Mouse (Mus musculus) forebrain, embryonic 12.5 days (tissue): Measurements from ENCODE around the gene Dnah2. TPM values are rescaled to one million over a fixed set of nuclear protein-coding genes. Genes with fewer than 3 reads are reported as not detected.

ENCODE experiments used
- ATAC-seq: fragments of 200-750 bp; cut with Nextera tagmentation; 2 replicates; pipeline ENCODE4 v1.8.0; 2017; ENCODE audit warnings: moderate TSS enrichment; ENCODE audit not compliant: low FRiP score
- H3K27ac ChIP-seq: fragments of 300-500 bp; sonication (generic); 2 replicates; pipeline ENCODE4 v1.5.1; 2016; ENCODE audit warnings: mild to moderate bottlenecking
- H3K27me3 ChIP-seq: fragments of 300-500 bp; sonication (generic); 2 replicates; pipeline ENCODE4 v1.6.1; 2016; ENCODE audit warnings: mild to moderate bottlenecking
- H3K36me3 ChIP-seq: fragments of 300-500 bp; sonication (generic); replicated peaks from 2 replicates; pipeline ENCODE4 v1.6.1; 2016; ENCODE audit warnings: mild to moderate bottlenecking
- H3K4me1 ChIP-seq: fragments of 300-500 bp; sonication (generic); 2 replicates; pipeline ENCODE4 v1.6.1; 2016
- H3K4me2 ChIP-seq: fragments of 300-500 bp; sonication (generic); 2 replicates; pipeline ENCODE4 v1.6.1; 2016; ENCODE audit warnings: mild to moderate bottlenecking, moderate library complexity
- H3K4me3 ChIP-seq: fragments of 300-500 bp; sonication (generic); replicated peaks from 2 replicates; pipeline ENCODE4 v1.5.1; 2016; ENCODE audit warnings: mild to moderate bottlenecking
- H3K9ac ChIP-seq: fragments of 300-500 bp; sonication (generic); 2 replicates; pipeline ENCODE4 v1.6.1; 2016; ENCODE audit warnings: mild to moderate bottlenecking
- H3K9me3 ChIP-seq: fragments of 300-500 bp; sonication (generic); 2 replicates; pipeline ENCODE4 v1.6.1; 2016
- WGBS: fragments of 180-500 bp; shearing (Covaris S2); methylation state at CpG from one replicate; pipeline ENCODE4 v1.1.7; 2016; 5-methylcytosine and 5-hydroxymethylcytosine counted together
- polyA plus RNA-seq: library from polyadenylated mRNA; unstranded; fragments of >200 nt; fragmentation: Nextera tagmentation; extraction: Ambion mirVana; gene quantifications from 2 replicates; pipeline ENCODE4 v1.2.1, GENCODE M21; 2016

The Dnah2 gene
- polyA plus RNA-seq, 1 experiment from 2014 or later: 2.1 TPM

DNA sequence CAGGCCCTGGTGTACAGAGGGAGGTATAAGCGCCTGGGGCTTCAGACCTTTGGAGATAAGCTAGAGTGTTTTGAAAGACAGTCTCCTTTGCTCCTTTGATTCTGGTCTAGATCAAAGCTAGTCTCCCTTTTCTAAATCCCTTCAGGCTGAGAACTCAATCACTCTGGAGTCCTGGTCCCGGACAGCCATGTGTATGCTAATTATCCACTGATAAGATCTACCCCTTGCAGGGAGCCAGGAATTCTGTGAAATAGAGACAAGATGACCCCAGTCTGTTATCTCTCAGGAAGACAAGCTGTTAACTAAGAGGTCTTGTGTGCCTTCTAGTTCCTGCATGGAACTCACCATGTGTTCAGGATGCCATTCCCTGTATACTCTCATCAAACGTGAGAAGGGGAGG is 111.6 kb downstream of the Dnah2 start:
- peaks cover under 1% of the 10 kb centered on the region; the same call in 1 of the 2 replicates for H3K4me1 ChIP-seq
- H3K36me3 ChIP-seq: no peaks in the 10 kb centered on the region
- H3K27me3 ChIP-seq: 0 out of 2 replicates have a peak, but pooled peaks cover 5% of the 10 kb centered on the region
- ATAC-seq: no peak
- H3K4me3 ChIP-seq: no peak overlapping the region
- no peak overlapping the region for H3K27ac ChIP-seq
- no peak overlapping the region for H3K9ac ChIP-seq
- no peak overlapping the region for H3K4me2 ChIP-seq
- no peaks in the 10 kb centered on the region for H3K9me3 ChIP-seq
- 66% methylated on average over 3 of the region's 3 CpGs for WGBS

DNA sequence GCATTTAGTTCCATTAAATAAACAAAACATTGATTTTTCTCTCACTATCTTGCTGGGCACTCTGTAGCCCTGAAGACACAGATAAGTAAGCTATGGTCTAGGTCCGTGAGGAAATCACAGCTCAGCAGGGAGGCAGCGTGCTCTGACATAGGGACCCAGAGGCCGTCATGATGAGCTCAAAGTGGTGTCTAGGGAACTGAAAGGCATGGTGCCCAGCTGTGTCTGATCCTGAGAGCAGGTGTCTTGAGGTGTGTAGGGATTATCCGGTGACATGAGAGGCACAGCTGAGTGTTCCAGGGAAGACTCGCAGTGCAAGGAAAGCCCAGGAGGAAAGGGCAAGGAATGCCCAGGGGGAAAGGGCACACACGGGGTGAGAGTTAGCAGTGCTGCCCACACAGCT is 115.7 kb downstream of the Dnah2 start:
- Histone ChIP-seq H3K4me1 (peaks cover 5% of the 10 kb centered on the region; the same call in 1 of the 2 replicates), H3K9ac (no peak overlapping the region), H3K4me3 (no peak overlapping the region), H3K27me3 (0 out of 2 replicates have a peak, but pooled peaks cover 5% of the 10 kb centered on the region), H3K9me3 (no peaks in the 10 kb centered on the region), H3K4me2 (no peak overlapping the region), H3K27ac (no peak overlapping the region), H3K36me3 (no peaks in the 10 kb centered on the region)
- no peak for ATAC-seq
- WGBS: 78% methylated on average over 6 of the region's 6 CpGs

DNA sequence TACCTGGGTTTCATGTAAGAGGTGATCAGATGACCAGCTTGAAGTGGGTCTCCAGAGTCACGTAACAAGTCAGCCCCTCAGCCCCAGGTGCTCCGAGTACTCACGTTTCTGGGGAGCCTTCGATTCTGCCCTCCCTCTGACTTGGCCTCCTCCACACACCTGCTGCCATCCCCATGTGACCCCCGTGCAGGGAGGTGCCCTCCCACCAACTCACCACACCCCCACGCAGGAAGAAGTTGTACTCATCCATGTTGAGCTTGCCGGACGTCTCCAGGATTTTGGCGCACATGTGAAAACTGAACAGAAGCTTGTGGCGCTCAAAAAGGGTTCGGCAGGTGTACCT is 116.3 kb downstream of the Dnah2 start:
- Histone ChIP-seq H3K4me3 (no peak overlapping the region), H3K27ac (no peak overlapping the region), H3K9me3 (no peaks in the 10 kb centered on the region), H3K9ac (no peak overlapping the region), H3K36me3 (no peaks in the 10 kb centered on the region), H3K4me2 (no peak overlapping the region), H3K27me3 (0 out of 2 replicates have a peak, but pooled peaks cover 5% of the 10 kb centered on the region), H3K4me1 (peaks cover 5% of the 10 kb centered on the region; the same call in 1 of the 2 replicates)
- 0 out of 2 replicates have a peak, but pooled peaks have one; percentile 17 for ATAC-seq
- WGBS: 76% methylated on average over 11 of the region's 11 CpGs

DNA sequence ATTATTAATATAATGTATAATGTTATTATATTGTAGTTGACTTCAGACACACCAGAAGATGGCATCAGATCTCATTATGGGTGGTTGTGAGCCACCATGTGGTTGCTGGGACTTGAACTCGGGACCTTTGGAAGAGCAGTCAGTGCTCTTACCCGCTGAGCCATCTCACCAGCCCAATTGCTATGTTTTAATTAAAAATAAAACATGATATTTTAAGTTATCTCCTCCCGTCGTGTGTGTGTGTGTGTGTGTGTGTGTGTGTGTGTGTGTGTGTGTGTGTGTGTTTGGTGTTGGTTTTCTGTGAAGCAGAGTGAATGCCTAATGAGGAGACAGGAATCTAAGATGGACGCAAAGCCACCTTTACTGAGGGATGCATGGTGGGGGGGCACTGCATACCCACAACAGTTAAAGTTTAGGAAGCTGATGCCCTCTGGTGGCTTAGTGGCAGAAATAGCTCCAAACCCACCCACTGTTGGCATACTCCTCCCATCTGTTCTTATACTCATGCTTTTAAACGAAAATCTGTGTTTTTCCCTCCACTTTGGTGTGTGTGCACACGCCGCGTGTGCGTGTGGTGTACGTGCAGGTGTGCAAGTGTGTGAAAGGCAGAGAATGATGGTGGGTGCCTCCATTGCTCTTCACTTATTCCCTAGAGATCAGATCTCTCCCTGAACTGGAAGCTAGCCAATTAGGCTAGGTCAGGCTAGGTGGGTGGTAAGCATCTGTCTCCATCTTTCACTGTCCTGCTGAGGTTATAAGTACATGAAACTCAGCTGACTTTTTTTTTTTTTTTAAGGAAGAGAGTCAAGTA is 116.9 kb downstream of the Dnah2 start:
- 35% methylated on average over 11 of the region's 11 CpGs for WGBS
- Histone ChIP-seq H3K27ac (no peak overlapping the region), H3K4me1 (peaks cover 5% of the 10 kb centered on the region; the same call in 1 of the 2 replicates), H3K36me3 (no peaks in the 10 kb centered on the region), H3K27me3 (0 out of 2 replicates have a peak, but pooled peaks cover 5% of the 10 kb centered on the region), H3K4me3 (no peak overlapping the region), H3K9ac (no peak overlapping the region), H3K9me3 (no peaks in the 10 kb centered on the region), H3K4me2 (no peak overlapping the region)
- peak; percentile 80 for ATAC-seq

GRCm38 (mm10) chr11:69430631-69431030 is 118.3 kb downstream of the Dnah2 start:
- no peak overlapping the region for H3K4me2 ChIP-seq
- WGBS: 88% methylated on average over 15 of the region's 15 CpGs

DNA sequence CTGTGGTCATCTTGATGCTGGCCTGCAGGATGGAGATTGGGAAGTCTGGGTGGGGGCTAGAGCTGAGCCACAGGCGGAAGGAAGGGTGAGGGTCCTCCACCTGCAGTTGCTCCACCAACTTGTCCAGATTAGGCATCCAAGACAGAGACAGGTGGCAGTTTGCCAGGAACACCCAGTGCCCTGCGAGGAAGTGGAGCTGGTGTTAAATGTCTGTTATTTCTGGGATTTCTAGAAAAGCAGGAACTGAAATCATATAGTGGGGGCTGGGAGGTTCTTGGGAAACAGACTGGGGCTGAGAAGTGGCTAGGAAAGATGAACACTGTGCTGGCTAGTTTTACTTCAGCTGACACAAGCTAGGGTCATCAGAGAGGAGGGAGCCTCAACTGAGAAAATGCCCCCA is 119.6 kb downstream of the Dnah2 start:
- WGBS: 68% methylated on average over 2 of the region's 2 CpGs
- H3K36me3 ChIP-seq: no peaks in the 10 kb centered on the region
- H3K9ac ChIP-seq: no peak overlapping the region
- H3K4me1 ChIP-seq: peaks cover 5% of the 10 kb centered on the region; the same call in 1 of the 2 replicates
- peaks cover 6% of the 10 kb centered on the region; the same call in 1 of the 2 replicates for H3K27me3 ChIP-seq
- no peaks in the 10 kb centered on the region for H3K9me3 ChIP-seq
- H3K4me2 ChIP-seq: no peak overlapping the region
- no peak overlapping the region for H3K27ac ChIP-seq
- no peak overlapping the region; the same call in 1 of the 2 replicates for H3K4me3 ChIP-seq
- no peak for ATAC-seq

More at GRCm38 (mm10) chr11:69430631-69431030, 118.3 kb downstream of the Dnah2 start:
- ATAC-seq: no peak
- Histone ChIP-seq H3K36me3 (no peaks in the 10 kb centered on the region), H3K4me3 (no peak overlapping the region), H3K4me1 (peaks cover 5% of the 10 kb centered on the region; the same call in 1 of the 2 replicates), H3K9ac (no peak overlapping the region), H3K27ac (no peak overlapping the region), H3K9me3 (no peaks in the 10 kb centered on the region), H3K27me3 (0 out of 2 replicates have a peak, but pooled peaks cover 5% of the 10 kb centered on the region)

GRCm38 (mm10) chr11:69428751-69429150 is 120.2 kb downstream of the Dnah2 start:
- H3K9me3 ChIP-seq: no peaks in the 10 kb centered on the region
- ATAC-seq: no peak
- H3K9ac ChIP-seq: no peak overlapping the region
- no peak overlapping the region for H3K4me3 ChIP-seq
- no peaks in the 10 kb centered on the region for H3K36me3 ChIP-seq
- 30% methylated on average over 4 of the region's 4 CpGs for whole genome bisulfite sequencing
- no peak overlapping the region for H3K4me2 ChIP-seq
- H3K4me1 ChIP-seq: peaks cover 5% of the 10 kb centered on the region; the same call in 1 of the 2 replicates
- H3K27ac ChIP-seq: no peak overlapping the region
- peaks cover 9% of the 10 kb centered on the region; the same call in 1 of the 2 replicates for H3K27me3 ChIP-seq

GRCm38 (mm10) chr11:69426246-69426645 is 122.7 kb downstream of the Dnah2 start:
- H3K27me3 ChIP-seq: peaks cover 29% of the 10 kb centered on the region
- no peak overlapping the region for H3K9ac ChIP-seq
- WGBS: 66% methylated on average over 2 of the region's 2 CpGs
- H3K4me3 ChIP-seq: no peak overlapping the region
- no peaks in the 10 kb centered on the region for H3K36me3 ChIP-seq
- no peak for ATAC-seq
- H3K9me3 ChIP-seq: no peaks in the 10 kb centered on the region
- H3K27ac ChIP-seq: no peak overlapping the region
- H3K4me1 ChIP-seq: peaks cover 5% of the 10 kb centered on the region
- H3K4me2 ChIP-seq: no peak overlapping the region

- Histone ChIP-seq H3K27me3 (peaks cover 38% of the 10 kb centered on the region), H3K4me3 (no peak overlapping the region), H3K27ac (no peak overlapping the region), H3K4me1 (peaks cover 27% of the 10 kb centered on the region), H3K9me3 (no peaks in the 10 kb centered on the region), H3K9ac (no peak overlapping the region), H3K4me2 (no peak overlapping the region), H3K36me3 (no peaks in the 10 kb centered on the region)
- no peak for ATAC-seq
- WGBS: 79% methylated on average over 6 of the region's 6 CpGs
Observed at GRCm38 (mm10) chr11:69423885-69424284, 125.0 kb downstream of the Dnah2 start.

DNA sequence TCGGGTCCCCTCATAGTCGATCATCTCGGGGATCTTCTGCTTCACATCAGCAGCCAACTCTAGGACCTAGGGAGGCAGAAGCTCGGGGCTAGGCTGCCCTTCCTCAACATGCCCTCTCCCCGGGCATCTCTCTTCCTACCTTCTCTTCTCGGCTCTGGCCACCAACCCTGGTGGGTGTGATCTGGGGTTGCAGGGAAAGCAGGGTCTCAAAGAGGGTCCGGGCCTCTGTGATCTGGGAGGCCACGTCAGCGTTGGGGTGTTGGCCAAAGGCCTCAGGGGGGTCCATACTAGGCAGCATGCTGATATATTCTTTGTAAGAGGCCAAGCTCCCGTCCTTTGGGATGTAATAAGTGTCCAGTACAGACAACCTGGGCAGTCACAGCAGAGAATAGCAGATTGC is 126.1 kb downstream of the Dnah2 start:
- Histone ChIP-seq H3K36me3 (no peaks in the 10 kb centered on the region), H3K9me3 (no peaks in the 10 kb centered on the region), H3K27ac (no peak overlapping the region), H3K27me3 (peaks cover 38% of the 10 kb centered on the region), H3K4me1 (peaks cover 36% of the 10 kb centered on the region), H3K4me2 (no peak overlapping the region), H3K9ac (no peak overlapping the region), H3K4me3 (no peak overlapping the region)
- ATAC-seq: no peak
- 94% methylated on average over 10 of the region's 10 CpGs for WGBS

DNA sequence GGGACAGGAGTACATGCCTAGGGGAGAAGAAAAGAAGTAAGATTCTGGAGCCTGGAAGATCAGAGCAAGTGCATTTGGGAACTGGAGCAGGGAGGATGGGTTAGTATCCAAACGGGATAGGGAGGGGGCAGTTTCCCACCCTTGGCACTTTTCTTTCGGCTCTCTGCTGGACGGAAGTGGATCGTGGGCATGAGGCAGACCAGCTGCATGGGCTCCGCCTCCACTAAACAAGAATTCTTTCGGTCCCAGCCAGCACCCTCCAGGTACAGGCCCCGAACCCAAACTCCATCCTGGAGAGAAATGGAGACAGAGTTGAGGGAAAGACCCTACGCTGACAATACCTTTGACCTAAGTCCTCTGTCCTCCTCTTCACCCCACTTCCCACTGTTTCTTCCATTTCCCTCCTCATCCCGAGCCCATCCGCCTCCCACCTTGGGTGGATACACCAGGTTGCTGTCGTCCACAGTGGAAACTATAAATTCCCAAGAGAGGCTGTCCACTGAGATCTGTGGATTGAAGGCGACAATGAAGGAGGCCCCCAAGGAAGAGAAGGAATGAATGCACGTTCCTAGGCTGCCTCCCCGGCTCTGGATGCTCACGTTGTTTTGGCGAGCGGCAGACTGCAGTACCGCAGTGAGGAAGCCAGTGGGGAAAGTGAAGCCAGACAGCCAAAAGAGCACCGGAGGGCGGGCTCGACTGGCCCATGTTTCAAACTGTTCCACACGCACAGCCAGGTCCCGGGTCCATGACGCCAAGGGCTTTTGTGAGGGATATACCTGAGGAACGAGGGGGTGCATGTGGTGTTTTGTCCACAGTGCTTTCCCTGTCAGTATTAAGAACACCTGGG is 127.6 kb downstream of the Dnah2 start:
- Histone ChIP-seq H3K27ac (no peak overlapping the region), H3K4me1 (peaks cover 49% of the 10 kb centered on the region), H3K4me3 (no peak overlapping the region), H3K27me3 (peaks cover 38% of the 10 kb centered on the region), H3K9me3 (no peaks in the 10 kb centered on the region), H3K36me3 (no peaks in the 10 kb centered on the region), H3K9ac (peak overlapping the region; percentile 53), H3K4me2 (peak overlapping the region; percentile 21; the same call in 1 of the 2 replicates)
- no peak for ATAC-seq
- WGBS: 12% methylated on average over 25 of the region's 25 CpGs

- H3K27ac ChIP-seq: no peak overlapping the region
- H3K27me3 ChIP-seq: peaks cover 38% of the 10 kb centered on the region
- H3K4me2 ChIP-seq: peak overlapping the region; percentile 95
- H3K9ac ChIP-seq: peak overlapping the region; percentile 53
- H3K4me1 ChIP-seq: peaks cover 49% of the 10 kb centered on the region
- H3K9me3 ChIP-seq: no peaks in the 10 kb centered on the region
- no peak for ATAC-seq
- H3K4me3 ChIP-seq: peak overlapping the region; percentile 66
- H3K36me3 ChIP-seq: no peaks in the 10 kb centered on the region
- 9% methylated on average over 10 of the region's 10 CpGs for WGBS
Observed at GRCm38 (mm10) chr11:69420554-69421000, 128.3 kb downstream of the Dnah2 start.
